Mouse (Mus musculus) neural tube, postnatal 0 days (tissue): ENCODE measurements around the gene Cog6. TPM values are rescaled to one million over a fixed set of nuclear protein-coding genes. Genes with fewer than 3 reads are reported as not detected.

Experiments
- polyA plus RNA-seq: library from polyadenylated mRNA; unstranded; fragments of >200 nt; fragmentation: Nextera tagmentation; extraction: Ambion mirVana; gene quantifications from 2 replicates; pipeline ENCODE4 v1.2.1, GENCODE M21; 2015

The Cog6 gene
- 29.7 and 30.0 TPM in 2 replicates for polyA plus RNA-seq

DNA sequence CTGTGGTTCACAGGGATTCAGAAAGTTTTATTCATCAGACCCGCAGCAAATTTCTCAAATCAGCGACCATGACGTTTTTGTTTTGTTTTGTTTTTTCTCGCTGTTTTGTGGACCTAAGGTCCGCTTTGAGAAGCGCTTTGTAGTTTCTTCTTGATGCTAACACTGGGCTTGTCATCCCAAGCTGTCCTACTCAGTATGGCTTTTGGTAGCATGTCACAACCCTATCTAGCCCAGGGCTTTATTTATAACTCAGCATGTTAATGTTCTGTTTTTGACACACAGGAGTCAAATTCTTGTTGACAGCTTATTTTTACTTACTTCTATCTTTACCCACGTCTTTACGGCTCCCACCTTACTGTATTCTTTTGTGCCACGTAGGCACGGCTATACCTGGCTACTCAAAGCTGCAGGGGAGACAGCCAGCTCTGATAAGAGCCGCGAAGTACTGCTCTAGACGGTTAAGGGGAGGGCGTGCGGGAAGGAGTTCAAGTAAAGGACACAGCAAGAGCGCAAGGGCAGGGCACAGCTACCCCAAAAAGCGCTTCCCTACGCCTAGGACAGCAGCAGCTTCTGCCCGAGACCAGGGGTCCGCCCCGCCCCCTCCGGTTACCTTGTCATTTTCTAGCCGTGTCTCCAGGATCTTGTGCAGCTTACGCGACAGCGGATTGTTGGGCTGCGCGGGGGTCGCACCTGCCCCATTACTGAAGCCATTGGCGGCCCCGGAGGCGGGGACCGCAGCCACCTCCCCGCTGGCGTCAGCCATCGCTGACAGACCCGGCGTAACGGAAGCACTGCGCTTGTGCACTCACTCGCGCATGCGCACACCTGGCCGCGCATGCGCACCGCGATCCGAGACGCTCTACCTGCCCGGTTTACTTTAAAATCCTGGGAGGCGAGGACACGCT, at the start of gene Cog6:
TSS of gene Cog6 (minus strand) at position 802 of the 905 bp plus-strand sequence.

DNA sequence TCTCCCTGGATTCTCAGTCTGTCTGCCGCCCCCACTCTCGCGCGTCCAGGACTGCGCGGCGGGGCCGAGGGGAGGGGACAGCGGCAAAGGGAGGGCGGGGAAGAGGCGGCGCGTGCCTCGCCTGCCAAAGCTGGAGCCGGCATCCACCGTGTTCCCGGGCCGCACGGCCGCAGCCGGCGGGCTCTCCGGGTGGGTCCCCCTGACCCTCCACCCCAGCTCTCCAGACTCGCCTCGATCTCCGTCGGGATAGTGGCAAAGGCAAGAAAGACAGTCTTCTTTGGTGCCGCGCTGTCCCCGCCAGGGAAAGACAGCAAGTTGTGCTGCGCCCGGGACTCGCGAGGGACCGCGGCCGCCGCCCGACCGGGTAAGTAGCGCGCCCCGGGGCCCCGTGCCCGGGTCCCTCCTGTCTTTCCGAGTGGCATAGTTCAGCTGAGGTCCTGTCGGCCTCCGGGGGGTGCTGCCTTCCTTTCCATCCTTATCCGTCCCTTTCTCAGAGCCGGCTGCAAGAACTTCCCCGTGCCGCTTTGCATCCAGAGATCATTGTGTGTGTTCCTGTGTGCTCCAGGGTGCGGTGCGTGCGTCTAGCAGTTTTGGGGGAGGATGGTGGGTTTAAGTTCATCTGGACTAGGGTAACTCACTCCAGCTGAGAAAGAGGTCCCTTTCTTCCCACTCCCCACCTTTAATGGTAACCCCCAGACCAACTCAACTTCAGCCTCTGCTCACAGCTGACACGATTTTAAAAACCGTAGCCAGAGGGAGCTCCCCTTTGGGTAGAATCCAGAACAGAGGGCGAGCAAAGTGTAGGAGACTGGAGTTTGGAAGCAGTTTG, 24.6 kb upstream of the Cog6 start, which contains the start of gene Lhfp:
TSS of gene Lhfp (plus strand) at position 118 of the 829 bp plus-strand sequence.

Other genes starting within 250 kb of the Cog6 start
- 44.6 and 49.7 TPM in 2 replicates for gene Lhfp, start 24.3 kb upstream of the Cog6 start, polyA plus RNA-seq